Mouse (Mus musculus) induced T-regulatory cell, adult 2 months (primary cell): ENCODE results near the gene Ccdc8.
"Not testable (repeated sequence)": the region's sequence is repeated elsewhere in the genome, so short reads cannot be mapped to it uniquely, and the experiment has no call there.

Experiments used
- DNase-seq: peaks from one replicate; pipeline ENCODE4 v3.0.0-alpha.2; 2012; ENCODE audit warnings: low read depth

Ccdc8 gene

GRCm38 (mm10) chr7:16992451-16992807 is at the start of gene Ccdc8:
Gene Ccdc8, plus strand, starts transcription at chr7:16992708.
- DNase-seq: no peak

- DNase-seq: peak; percentile 38
Measured at GRCm38 (mm10) chr7:16942861-16943260, 49.6 kb upstream of the Ccdc8 start.

GRCm38 (mm10) chr7:16944061-16944807 is 48.3 kb upstream of the Ccdc8 start, which contains the start of gene Pnmal2:
Gene Pnmal2, plus strand, starts transcription at chr7:16944682.
- DNase-seq: peak; percentile 51

- no peak for DNase-seq
Measured at GRCm38 (mm10) chr7:16944808-16945315, 47.6 kb upstream of the Ccdc8 start.

GRCm38 (mm10) chr7:16945419-16945818 is 47.1 kb upstream of the Ccdc8 start:
- DNase-seq: no peak

GRCm38 (mm10) chr7:16946441-16947348 is 45.8 kb upstream of the Ccdc8 start:
- DNase-seq: peak; percentile 34

- no peak for DNase-seq
Measured at GRCm38 (mm10) chr7:16947349-16947895, 45.1 kb upstream of the Ccdc8 start.

DNA sequence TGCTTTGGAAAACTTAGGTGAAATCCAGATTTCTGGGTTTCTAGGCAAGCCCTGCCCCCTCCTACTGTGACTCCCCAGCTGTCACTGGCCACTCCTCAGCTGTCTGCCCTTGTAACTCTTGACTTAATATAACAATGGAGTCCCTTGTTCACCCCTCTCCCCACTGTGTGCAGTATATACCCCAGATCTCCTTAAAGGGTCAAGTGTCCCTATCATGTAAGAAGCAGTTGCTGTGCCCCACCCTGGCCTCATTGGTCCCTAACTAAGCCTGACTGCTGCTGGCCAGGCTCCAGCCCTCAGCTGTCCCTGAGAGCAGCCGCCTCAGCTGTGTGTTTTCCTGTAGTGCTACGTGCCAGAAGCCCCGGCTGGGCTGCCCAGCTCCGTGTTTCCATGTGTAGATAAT is 44.5 kb upstream of the Ccdc8 start:
- no peak for DNase-seq

GRCm38 (mm10) chr7:16948923-16949458 is 43.5 kb upstream of the Ccdc8 start:
- DNase-seq: no peak

DNA sequence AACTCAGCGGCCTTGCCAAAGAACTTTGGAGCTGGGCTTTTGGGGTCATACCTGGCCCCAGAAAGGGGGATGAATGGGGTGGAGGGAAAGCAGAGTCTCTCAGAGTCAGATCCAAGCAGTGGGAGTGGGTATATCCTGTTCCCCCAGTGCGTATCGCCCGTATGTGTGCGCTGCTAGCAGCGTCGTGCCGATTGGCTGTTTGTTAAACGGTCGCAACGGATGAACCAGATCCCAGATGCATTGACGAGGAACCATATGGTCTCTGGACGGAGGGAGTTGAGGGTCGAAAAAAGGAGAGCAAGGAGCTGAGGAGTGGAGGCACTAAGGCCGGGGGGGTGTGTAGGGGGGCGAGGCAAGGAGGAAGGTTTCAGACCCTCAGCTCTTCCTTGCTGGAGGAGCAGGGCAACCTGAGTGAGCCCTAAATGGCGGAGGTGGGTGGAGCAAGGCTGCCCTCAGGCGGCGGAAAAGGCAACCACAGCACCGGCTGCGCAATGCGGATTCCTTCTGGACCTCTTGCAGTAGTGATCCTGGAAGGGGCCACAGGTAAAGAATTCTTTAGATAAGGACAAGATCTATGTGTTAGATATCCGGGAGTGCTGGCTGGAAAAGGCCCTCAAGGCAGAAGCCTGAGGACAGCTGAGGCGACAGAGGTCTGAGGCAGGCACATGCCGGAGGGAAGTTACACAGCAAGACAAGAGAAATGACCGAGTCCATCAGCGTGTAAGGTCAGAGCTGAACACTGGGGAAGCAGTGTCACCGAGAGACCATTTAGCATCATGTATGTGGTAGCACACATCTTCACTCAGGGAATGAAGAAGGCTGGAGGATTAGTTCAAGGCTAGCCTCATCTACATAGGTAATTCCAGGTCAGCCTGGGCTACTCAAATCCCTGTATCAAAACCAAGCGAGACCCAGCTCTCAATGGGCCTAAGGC is 42.3 kb upstream of the Ccdc8 start:
- peak; percentile 81 for DNase-seq

GRCm38 (mm10) chr7:16950861-16951635 is 41.5 kb upstream of the Ccdc8 start:
- DNase-seq: peak; percentile 91

DNA sequence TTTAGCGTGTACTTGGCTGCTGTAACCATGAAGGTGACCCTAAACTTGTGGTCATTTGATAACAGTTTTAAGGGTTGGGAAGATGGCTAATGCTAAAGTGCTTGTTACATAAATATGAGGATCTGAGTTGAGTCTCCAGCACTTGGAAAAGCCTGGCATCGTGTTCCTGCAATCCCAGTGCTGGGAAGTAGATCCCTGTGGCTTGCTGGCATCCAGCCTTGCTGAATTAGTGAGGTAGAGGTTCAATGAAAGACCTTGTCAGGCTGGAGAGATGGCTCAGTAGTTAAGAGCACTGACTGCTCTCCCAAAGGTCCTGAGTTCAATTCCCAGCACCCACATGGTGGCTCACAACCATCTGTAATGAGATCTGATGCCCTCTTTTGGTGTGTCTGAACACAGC is 38.7 kb upstream of the Ccdc8 start:
- DNase-seq: not testable (repeated sequence)

DNA sequence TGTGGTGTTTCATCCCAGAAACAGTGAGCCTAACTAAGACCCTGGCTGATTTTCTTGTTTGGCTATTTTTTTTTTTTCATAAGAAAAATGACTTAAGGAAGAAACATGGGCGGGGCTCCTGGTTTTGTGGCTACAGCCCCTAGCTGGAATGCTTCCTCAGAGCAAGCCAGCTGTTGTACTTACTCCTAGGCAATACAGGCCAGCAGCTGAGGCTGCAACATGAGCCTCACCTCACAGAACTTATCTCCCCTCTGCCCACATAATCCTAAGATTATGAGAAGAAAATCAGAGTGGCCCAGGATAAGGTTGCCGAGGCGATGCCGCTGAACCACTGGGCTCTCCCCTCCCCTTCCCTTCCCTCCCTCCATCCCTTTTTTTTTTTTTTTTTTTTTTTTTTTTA is 36.8 kb upstream of the Ccdc8 start:
- no peak for DNase-seq

DNA sequence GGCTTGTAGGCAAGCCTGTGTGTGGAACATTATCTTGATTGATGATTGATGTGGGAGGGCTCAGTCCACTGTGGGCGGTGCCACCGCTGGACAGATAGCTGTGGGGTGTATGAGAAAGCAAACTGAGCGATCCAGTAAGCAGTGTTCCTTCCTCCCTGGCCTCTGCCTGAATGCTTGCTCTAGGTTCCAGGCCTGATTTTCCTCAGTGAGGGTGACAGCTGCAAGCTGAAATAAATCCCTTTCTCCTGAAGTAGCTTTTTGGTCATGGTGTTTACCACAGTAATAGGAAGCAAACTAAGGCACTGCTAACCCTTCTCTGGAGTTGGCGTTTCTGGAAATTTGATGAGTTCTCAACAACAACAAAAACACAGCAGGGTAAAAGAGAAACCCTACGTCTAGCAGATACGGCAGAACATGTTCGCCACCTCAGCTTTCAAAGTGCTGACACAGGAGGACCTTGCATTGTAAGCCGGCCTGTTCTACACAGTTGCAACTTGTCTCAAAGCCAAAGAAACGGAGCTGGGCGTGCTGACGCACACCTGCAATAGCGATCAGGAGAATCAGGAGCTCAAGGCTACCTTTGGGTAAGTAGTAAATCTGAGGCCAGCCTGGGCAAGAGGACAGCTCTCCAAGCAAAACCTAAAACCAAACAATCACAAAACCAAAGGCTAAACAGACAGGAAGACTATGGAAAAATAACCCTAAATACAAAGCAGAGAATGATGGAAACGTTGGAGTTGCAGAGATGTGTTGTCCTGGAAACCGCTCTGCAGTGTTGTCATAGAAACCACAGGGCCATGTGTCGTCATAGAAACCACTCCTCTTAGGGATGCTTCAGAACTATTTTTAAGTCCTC is 35.9 kb upstream of the Ccdc8 start:
- no peak for DNase-seq

DNA sequence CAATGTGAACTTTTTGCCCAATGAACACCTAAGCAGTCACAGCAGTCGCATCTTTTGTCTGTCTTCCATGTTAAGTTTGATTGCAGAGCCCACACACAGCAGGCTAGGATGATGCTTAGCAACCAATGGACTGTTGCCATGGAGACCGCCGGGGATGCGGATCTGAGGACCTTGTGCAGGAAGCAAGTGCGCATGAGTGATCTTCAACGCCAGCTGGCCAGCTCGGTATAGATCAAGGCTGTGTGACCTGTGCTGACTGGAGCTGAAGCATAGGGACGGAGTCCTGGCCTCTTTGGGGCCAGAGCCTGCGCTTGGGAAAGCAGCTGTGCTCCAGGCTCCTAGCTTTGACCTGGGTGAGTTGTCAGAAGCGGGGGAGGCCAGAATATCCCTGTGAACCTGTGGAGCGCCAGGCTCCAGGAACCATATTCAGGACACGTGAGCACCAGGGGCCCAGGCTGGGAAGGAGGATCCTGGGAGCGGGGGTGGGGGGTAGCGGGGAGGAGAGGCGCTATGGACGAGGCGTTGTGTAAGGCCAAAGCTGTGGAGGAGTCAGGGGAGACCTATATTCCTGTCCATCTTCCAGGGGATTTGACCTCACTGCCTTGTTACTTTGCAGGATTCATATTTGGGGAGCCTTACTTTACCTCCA is 32.8 kb upstream of the Ccdc8 start, which contains the start of gene Pnmal1:
Gene Pnmal1 (plus strand): TSS at position 141 of the 649 bp plus-strand sequence.
- no peak for DNase-seq

DNA sequence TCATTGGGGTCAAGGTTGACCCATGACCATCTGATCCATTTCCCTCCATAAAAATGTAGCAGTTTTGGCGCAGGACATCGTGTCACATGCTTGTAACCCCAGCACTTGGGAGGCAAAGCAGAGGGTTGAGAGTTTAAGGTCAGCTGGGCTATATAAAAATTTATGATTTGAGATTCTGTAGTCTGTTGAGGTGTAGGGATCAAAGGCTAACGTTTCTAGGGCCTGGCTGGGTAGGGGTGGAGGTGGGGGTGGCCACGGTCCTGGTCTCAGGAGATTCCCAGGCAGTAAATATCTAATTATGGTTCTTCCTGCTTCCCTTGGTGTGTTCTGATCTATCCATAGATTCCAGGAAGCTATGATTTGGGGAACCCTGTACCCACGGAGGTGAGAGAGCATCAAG is 30.8 kb upstream of the Ccdc8 start:
- no peak for DNase-seq

DNA sequence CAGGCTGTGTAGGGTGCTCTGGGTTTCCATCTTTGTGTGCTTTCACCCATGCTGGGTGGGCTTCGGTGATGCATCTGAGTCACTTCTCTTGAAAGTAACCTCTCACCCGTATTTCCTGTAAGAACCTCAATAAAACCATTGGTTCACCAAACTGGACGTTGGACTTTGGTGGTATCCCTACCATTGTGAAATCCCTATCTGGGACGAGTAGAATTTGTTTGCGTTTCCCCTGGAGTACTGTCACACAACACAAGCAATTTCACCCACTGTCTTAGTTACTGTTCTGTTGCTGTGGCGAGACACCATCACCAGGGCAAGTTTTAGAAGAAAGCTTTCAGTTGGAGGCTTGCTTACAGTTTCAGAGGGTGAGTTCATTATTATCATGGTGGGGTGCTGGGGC is 24.1 kb upstream of the Ccdc8 start:
- no peak for DNase-seq

GRCm38 (mm10) chr7:16971160-16971559 is 21.3 kb upstream of the Ccdc8 start:
- DNase-seq: no peak

- DNase-seq: no peak
Measured at GRCm38 (mm10) chr7:16974018-16974417, 18.5 kb upstream of the Ccdc8 start.
